Mouse (Mus musculus) E14TG2a.4 (cell line): ENCODE measurements at regions not wholly inside any gene's neighbourhood (a gene's known extent, or its start where the extent isn't known, plus 50 kb on each side); places are given as distances from the start of the nearest gene placed in this dataset.

ENCODE experiments used
- CTCF ChIP-seq: conservative IDR thresholded peaks from 2 replicates; pipeline ENCODE4 v1.5.1; 2014; ENCODE audit warnings: low read length
- NANOG ChIP-seq: IDR thresholded peaks from 2 replicates; pipeline ENCODE4 v1.6.1; 2014; ENCODE audit warnings: borderline replicate concordance, low read length, mixed read lengths
- POU5F1 ChIP-seq: IDR thresholded peaks from 2 replicates; pipeline ENCODE4 v1.6.1; 2014; ENCODE audit warnings: low read length, borderline replicate concordance

DNA sequence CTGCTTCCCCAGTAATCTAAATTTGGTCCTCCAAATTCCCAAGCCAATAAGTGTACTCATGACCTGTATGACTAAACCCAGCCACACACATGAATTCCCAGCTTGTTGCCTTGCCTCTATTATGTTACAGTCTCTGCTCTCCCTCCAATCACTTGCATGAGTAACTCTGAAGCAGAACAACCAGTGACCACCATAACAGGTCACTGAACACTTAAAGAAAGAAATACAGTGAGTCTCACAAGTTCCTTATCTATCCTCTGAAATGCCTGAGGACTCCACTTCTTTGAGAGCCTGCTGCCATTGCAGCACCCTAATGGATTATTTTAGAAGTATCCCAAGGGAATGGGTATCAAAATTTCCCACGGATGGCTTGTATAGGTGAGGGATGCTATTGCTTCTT lies 909.7 kb downstream of the Sorcs3 start:
- no peak for TF ChIP-seq CTCF
- no peak for TF ChIP-seq POU5F1
- no peak for TF ChIP-seq NANOG
